Mouse (Mus musculus) hindlimb bud, embryonic 11.5 days (tissue): Measurements from ENCODE around the gene Olfr1387.
"Not testable (repeated sequence)": the region's sequence is repeated elsewhere in the genome, so short reads cannot be mapped to it uniquely, and the experiment has no call there.

Experiments
- DNase-seq: peaks from one replicate; pipeline ENCODE4 v3.0.0-alpha.2; 2012; ENCODE audit warnings: low read depth, low spot score; ENCODE audit errors: extremely low spot score

Gene Olfr1387

DNA sequence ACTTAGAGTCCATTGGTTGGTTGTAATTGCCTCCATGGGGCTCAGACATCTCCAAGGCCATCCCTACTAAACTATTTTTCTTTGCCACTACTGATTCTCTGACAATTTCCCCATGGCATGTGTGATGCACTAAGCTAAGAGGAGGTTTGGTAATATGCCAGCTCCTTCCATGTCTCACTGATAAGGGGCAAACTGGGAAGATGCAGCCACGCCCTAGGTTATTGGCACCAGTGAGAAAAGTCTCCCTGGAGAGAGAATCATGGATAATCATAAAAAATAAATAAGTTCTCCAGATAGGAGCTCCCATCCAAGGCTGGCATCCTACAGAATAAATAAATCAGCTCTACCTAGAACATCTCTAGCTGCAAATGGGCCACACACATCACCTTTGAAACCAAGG, at the start of gene Olfr1387:
TSS of gene Olfr1387 (plus strand) at position 301 of the 400 bp plus-strand sequence.
- no peak for DNase-seq

DNA sequence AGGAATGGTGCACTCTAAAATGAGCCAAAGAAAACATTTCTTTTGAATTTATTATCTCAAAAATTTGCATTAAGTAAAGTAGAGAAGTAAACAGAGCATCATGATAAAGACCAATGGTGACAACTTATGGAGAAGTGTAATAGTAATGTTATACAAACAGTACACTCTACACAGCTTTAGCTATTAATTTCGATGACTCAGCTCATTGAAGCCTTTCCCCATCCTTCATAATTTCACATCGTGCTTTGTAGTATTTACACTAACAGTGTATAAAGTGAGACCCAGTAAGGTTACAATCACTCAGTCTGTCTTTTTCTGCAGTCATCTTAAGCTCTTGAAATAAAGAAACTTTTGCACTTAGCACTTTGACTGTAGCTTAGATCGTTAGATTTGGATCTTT, 48.4 kb upstream of the Olfr1387 start:
- DNase-seq, result no peak

DNA sequence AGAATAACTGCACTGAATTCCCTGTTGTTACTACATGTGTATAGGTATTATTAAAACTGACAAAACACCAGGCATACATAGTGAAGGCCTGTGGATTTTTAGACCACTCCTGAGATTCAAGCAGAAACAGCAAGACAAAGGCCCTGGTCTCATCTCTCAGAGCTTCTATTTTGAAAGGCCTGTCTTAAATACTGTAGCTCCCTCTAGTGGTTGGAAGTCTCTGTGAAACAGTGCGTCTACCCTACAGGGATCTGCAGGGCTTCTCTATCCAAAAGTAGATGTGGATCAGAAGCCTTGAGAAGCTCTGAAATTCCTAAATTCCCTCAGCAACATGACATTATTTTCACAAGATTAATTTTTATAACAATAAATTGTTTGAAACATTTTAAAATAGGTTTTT, 44.6 kb upstream of the Olfr1387 start:
- no peak for DNase-seq

DNA sequence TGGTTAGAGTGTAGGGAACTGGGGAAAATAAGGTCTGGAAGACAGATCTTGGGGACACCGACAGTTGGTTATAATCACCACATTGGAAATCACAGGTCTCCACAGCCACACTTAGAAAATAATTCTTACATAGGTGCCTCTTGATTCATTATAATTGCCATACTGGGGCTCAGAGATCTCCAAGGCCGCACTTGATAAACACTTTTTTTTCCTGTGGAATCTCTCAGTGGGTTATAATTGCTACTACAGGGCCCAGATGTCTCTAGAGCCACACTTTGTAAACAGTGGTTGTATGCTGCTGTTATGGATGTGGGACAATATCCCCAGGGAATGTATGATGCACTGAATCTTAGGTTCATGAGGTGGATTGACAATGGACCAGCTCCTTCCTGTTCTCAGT, 32.4 kb upstream of the Olfr1387 start, which contains the start of gene Olfr1389:
TSS of gene Olfr1389 (plus strand) at position 301 of the 400 bp plus-strand sequence.
- no peak for DNase-seq

DNA sequence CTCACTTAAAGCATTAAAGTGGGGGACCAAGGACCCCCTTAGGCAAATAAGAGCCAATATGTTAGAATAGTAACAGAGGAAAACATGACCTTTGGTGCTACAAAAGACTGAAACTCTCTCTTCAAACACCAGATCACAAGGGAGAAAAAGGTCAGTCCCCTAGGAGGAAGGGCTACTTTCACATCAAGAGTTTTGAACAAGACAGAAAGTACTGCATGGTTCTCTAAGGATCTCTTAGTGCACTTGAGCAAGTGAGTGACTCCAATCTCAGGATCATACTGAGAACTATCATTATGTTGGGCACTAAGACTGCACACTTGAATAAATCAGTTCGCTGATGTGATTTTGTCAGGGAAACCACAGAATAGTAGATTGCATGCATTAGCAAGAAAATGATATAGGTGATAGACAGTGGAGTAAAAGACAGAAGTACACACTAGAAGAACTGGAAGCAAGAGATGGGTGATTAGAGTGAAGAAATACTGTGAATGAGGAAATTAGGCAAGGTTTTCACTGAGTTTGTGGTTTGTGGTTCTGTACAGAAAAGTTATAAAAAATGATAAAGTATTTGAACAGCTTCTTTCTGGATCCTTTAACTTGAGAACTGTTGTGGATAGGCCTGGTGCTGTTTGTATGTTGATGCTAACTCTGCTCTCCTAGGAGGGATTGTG, 29.8 kb upstream of the Olfr1387 start:
- no peak for DNase-seq

DNA sequence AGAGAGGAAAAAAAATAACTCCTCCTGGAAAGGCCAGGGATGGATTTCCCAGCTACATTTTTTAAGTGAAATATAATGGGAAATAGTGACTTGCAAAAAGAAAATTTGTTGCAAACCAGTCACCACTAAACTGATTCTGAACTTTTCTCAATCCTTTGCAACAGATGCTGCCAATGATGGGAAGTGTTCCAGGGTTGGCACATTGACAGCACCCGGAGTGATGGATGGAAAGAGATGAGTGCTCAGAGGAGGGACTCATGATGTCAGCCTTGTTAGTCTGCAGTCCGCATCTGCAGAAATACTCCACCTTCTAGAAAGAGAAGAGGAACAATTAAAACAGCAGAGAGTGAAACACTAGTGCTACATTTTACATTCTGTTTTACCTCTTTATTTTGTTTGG, 25.5 kb upstream of the Olfr1387 start:
- DNase-seq, result no peak

DNA sequence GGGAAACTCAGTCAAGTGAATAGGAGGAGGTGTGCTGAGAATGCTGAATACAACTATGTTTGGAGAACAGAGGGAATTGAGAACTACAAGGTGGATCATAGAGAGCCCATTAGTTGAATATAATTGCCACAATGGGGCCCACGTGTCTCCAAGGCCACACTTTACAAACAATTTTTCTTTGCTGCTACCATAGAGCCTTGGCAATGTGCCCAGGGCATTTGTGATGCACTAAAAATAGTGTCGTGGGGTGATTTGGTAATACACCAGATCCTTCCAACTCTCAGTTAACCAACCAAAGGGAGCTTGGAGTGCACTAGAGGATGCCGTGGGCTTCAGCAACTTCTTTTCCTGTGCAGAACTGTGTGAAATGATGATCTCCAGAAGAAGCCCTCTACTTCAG, 18.7 kb upstream of the Olfr1387 start, which contains the start of gene Olfr1388:
TSS of gene Olfr1388 (plus strand) at position 214 of the 400 bp plus-strand sequence.
- DNase-seq, result no peak

DNA sequence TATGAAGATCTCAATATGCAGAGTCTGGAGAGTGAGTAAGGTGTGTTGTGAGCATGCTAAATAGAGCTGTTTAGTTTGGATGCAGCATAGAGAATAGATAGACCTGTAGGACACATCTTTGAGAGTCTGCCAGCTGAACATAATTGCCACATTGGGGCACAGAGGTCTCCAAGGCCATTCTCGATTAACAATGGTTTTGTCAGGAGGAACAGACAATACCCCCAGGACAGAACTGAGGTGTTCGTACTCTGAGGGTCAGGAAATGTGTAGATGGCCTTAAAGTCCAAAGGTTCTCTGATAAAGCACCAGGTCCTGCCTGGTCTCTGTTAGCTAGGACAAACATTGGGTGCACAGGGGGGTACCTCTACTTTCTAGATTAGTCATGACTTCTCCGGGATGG, 9.6 kb downstream of the Olfr1387 start, which contains the start of gene Olfr1386:
TSS of gene Olfr1386 (plus strand) at position 301 of the 400 bp plus-strand sequence.
- DNase-seq, result not testable (repeated sequence)

DNA sequence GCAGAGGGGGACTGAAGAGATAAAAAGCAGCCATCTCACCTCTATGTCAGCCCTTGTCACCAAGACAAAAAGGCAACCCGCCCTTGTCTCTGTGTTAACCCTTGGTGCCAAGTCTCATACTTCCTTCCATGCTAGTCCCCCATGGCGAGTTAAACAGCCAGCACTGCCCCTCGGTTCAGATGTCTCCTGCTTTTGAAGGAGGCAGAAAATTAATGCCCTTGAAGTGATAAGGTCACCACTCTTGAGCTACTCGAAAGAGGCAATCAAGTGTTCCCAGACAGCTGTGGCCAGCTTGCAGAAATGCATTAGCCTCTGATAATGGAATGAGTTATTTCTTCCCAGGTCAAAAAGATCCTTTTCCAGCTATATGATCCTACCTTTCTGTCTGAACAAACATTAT, 30.8 kb downstream of the Olfr1387 start:
- DNase-seq, result no peak

DNA sequence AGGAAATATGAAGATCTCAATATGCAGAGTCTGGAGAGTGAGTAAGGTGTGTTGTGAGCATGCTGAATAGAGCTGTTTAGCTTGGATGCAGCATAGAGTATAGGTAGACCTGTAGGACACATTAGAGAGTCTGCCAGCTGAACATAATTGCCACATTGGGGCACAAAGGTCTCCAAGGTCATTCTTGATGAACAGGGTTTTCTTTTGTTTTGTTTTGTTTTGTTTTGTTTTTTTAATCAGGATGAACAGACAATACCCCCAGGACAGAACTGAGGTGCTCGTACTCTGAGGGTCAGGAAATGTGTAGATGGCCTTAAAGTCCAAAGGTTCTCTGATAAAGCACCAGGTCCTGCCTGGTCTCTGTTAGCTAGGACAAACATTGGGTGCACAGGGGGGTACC, 33.6 kb downstream of the Olfr1387 start, which contains the start of gene Olfr1385:
TSS of gene Olfr1385 (plus strand) at position 301 of the 400 bp plus-strand sequence.
- DNase-seq, result not testable (repeated sequence)
